Mouse (Mus musculus) heart, embryonic 11.5 days (tissue): ENCODE results near the gene Relb. TPM values are rescaled to one million over a fixed set of nuclear protein-coding genes. Genes with fewer than 3 reads are reported as not detected.

ENCODE experiments used
- ATAC-seq: fragments of 200-750 bp; cut with Nextera tagmentation; replicated peaks from 2 replicates; pipeline ENCODE4 v1.8.0; 2017; ENCODE audit warnings: moderate library complexity; ENCODE audit not compliant: insufficient number of reproducible peaks, low FRiP score, low TSS enrichment
- H3K27ac ChIP-seq: fragments of 300-500 bp; sonication (generic); 2 replicates; pipeline ENCODE4 v1.5.1; 2014; ENCODE audit warnings: mild to moderate bottlenecking, low read depth, low read length
- H3K27me3 ChIP-seq: fragments of 300-500 bp; sonication (generic); 2 replicates; pipeline ENCODE4 v1.6.1; 2014; ENCODE audit warnings: mild to moderate bottlenecking, low read length, mixed read lengths; ENCODE audit not compliant: control insufficient read depth, insufficient read depth
- H3K36me3 ChIP-seq: fragments of 300-500 bp; sonication (generic); 2 replicates; pipeline ENCODE4 v1.6.1; 2014; ENCODE audit warnings: mild to moderate bottlenecking, low read length, moderate library complexity, mixed read lengths; ENCODE audit not compliant: control insufficient read depth, insufficient read depth
- H3K4me1 ChIP-seq: fragments of 300-500 bp; sonication (generic); 2 replicates; pipeline ENCODE4 v1.6.1; 2014; ENCODE audit warnings: low read length; ENCODE audit not compliant: control insufficient read depth, insufficient read depth
- H3K4me2 ChIP-seq: fragments of 300-500 bp; sonication (generic); 2 replicates; pipeline ENCODE4 v1.6.1; 2014; ENCODE audit warnings: mild to moderate bottlenecking, moderate library complexity
- H3K4me3 ChIP-seq: fragments of 300-500 bp; sonication (generic); 2 replicates; pipeline ENCODE4 v1.5.1; 2014; ENCODE audit warnings: low read depth, low read length
- H3K9ac ChIP-seq: fragments of 300-500 bp; sonication (generic); 2 replicates; pipeline ENCODE4 v1.6.1; 2014; ENCODE audit warnings: mild to moderate bottlenecking, low read depth, low read length, moderate library complexity
- H3K9me3 ChIP-seq: fragments of 300-500 bp; sonication (generic); replicated peaks from 2 replicates; pipeline ENCODE4 v1.6.1; 2016; ENCODE audit warnings: low read length; ENCODE audit not compliant: control insufficient read depth
- WGBS: fragments of 180-500 bp; shearing (Covaris S2); extraction: QIAGEN DNeasy Blood & Tissue Kit; methylation state at CpG from one replicate; pipeline ENCODE4 v1.1.7; 2014; ENCODE audit not compliant: insufficient replicate concordance; 5-methylcytosine and 5-hydroxymethylcytosine counted together
- polyA plus RNA-seq: library from polyadenylated mRNA; unstranded; fragments of >200 nt; fragmentation: Nextera tagmentation; extraction: Ambion mirVana; gene quantifications from 2 replicates; pipeline ENCODE4 v1.2.1, GENCODE M21; 2014

The Relb gene
- polyA plus RNA-seq = 3.3 and 3.7 TPM in 2 replicates

GRCm38 (mm10) chr7:19629361-19629734, at the start of gene Relb:
TSS of gene Relb (minus strand) at chr7:19629438.
- ATAC-seq = peak; percentile 74
- Histone ChIP-seq H3K9ac (peak within 1 kb of the TSS; percentile 62), H3K27ac (peak within 1 kb of the TSS; percentile 68), H3K36me3 (peaks cover 17% of the 10 kb centered on the region), H3K4me2 (peak within 1 kb of the TSS; percentile 92), H3K9me3 (no peaks in the 10 kb centered on the region), H3K4me1 (peaks cover 2% of the 10 kb centered on the region; the same call in 1 of the 2 replicates), H3K27me3 (no peaks in the 10 kb centered on the region), H3K4me3 (peak within 1 kb of the TSS; percentile 69)
- under 1% methylated on average over 37 of the region's 41 CpGs for WGBS

GRCm38 (mm10) chr7:19678901-19679300, 49.7 kb upstream of the Relb start:
- 79% methylated on average over 3 of the region's 3 CpGs for WGBS
- no peak overlapping the region for H3K4me3 ChIP-seq
- H3K4me1 ChIP-seq = 0 out of 2 replicates have a peak, but pooled peaks cover 3% of the 10 kb centered on the region
- no peaks in the 10 kb centered on the region for H3K27me3 ChIP-seq
- no peak for ATAC-seq
- no peaks in the 10 kb centered on the region for H3K36me3 ChIP-seq
- H3K4me2 ChIP-seq = no peak overlapping the region
- H3K27ac ChIP-seq = no peak overlapping the region
- no peak overlapping the region for H3K9ac ChIP-seq
- H3K9me3 ChIP-seq = no peaks in the 10 kb centered on the region

- ATAC-seq = no peak
- H3K4me1 ChIP-seq = 0 out of 2 replicates have a peak, but pooled peaks cover 3% of the 10 kb centered on the region
- H3K27ac ChIP-seq = no peak within 1 kb of the TSS
- H3K9ac ChIP-seq = no peak within 1 kb of the TSS
- no peaks in the 10 kb centered on the region for H3K36me3 ChIP-seq
- H3K4me3 ChIP-seq = no peak within 1 kb of the TSS
- H3K27me3 ChIP-seq = no peaks in the 10 kb centered on the region
- 61% methylated on average over 8 of the region's 8 CpGs for WGBS
- no peak within 1 kb of the TSS for H3K4me2 ChIP-seq
- H3K9me3 ChIP-seq = no peaks in the 10 kb centered on the region
These were observed 48.6 kb upstream of the Relb start, which contains the start of gene Apoc2 for GRCm38 (mm10) chr7:19677872-19678271. TSS of gene Apoc2 (minus strand) at chr7:19677941.

GRCm38 (mm10) chr7:19676662-19677061, 47.4 kb upstream of the Relb start:
- H3K9ac ChIP-seq = no peak overlapping the region
- WGBS = 65% methylated on average over 1 of the region's 1 CpGs

GRCm38 (mm10) chr7:19675824-19676223, 46.6 kb upstream of the Relb start:
- Histone ChIP-seq H3K9ac (no peak overlapping the region), H3K4me2 (no peak overlapping the region), H3K27me3 (no peaks in the 10 kb centered on the region), H3K9me3 (no peaks in the 10 kb centered on the region), H3K27ac (no peak overlapping the region), H3K4me1 (no peaks in the 10 kb centered on the region), H3K36me3 (no peaks in the 10 kb centered on the region), H3K4me3 (no peak overlapping the region)
- 77% methylated on average over 10 of the region's 10 CpGs for WGBS
- ATAC-seq = no peak

More at GRCm38 (mm10) chr7:19676662-19677061, 47.4 kb upstream of the Relb start:
- Histone ChIP-seq H3K27me3 (no peaks in the 10 kb centered on the region), H3K36me3 (no peaks in the 10 kb centered on the region), H3K4me2 (no peak overlapping the region), H3K4me1 (0 out of 2 replicates have a peak, but pooled peaks cover 3% of the 10 kb centered on the region), H3K27ac (no peak overlapping the region), H3K9me3 (no peaks in the 10 kb centered on the region), H3K4me3 (no peak overlapping the region)
- no peak for ATAC-seq

GRCm38 (mm10) chr7:19673083-19673699, 44.0 kb upstream of the Relb start:
- H3K9me3 ChIP-seq = no peaks in the 10 kb centered on the region
- no peak overlapping the region for H3K4me3 ChIP-seq
- peaks cover 5% of the 10 kb centered on the region for H3K4me1 ChIP-seq
- ATAC-seq = no peak
- no peaks in the 10 kb centered on the region for H3K27me3 ChIP-seq
- H3K9ac ChIP-seq = no peak overlapping the region
- H3K27ac ChIP-seq = no peak overlapping the region
- H3K36me3 ChIP-seq = no peaks in the 10 kb centered on the region
- WGBS = 56% methylated on average over 14 of the region's 14 CpGs
- H3K4me2 ChIP-seq = no peak overlapping the region

- H3K27ac ChIP-seq = no peak overlapping the region
- peaks cover 5% of the 10 kb centered on the region for H3K4me1 ChIP-seq
- no peaks in the 10 kb centered on the region for H3K36me3 ChIP-seq
- H3K9ac ChIP-seq = no peak overlapping the region
- 63% methylated on average over 10 of the region's 10 CpGs for WGBS
- no peak overlapping the region for H3K4me3 ChIP-seq
- H3K27me3 ChIP-seq = no peaks in the 10 kb centered on the region
- no peaks in the 10 kb centered on the region for H3K9me3 ChIP-seq
- no peak overlapping the region for H3K4me2 ChIP-seq
- no peak for ATAC-seq
These were observed 42.3 kb upstream of the Relb start for GRCm38 (mm10) chr7:19671511-19671910.

- H3K27ac ChIP-seq = peak overlapping the region; percentile 38; the same call in 1 of the 2 replicates
- peak overlapping the region; percentile 47; the same call in 1 of the 2 replicates for H3K9ac ChIP-seq
- H3K4me2 ChIP-seq = peak overlapping the region; percentile 33
- peaks cover 5% of the 10 kb centered on the region for H3K4me1 ChIP-seq
- no peak overlapping the region for H3K4me3 ChIP-seq
- ATAC-seq = peak; percentile 61
- no peaks in the 10 kb centered on the region for H3K9me3 ChIP-seq
- H3K36me3 ChIP-seq = no peaks in the 10 kb centered on the region
- no peaks in the 10 kb centered on the region for H3K27me3 ChIP-seq
- 6% methylated on average over 10 of the region's 10 CpGs for WGBS
These were observed 39.9 kb upstream of the Relb start for GRCm38 (mm10) chr7:19668947-19669721.
